Mouse (Mus musculus) lung, embryonic 14.5 days (tissue): Measurements from ENCODE around the gene Swi5. TPM values are rescaled to one million over a fixed set of nuclear protein-coding genes. Genes with fewer than 3 reads are reported as not detected.
A peak's percentile ranks its signal among the peaks of the same experiment; 100 is the strongest.

Experiments used
- ATAC-seq: fragments of 200-750 bp; cut with Nextera tagmentation; 2 replicates; pipeline ENCODE4 v1.8.0; 2017; ENCODE audit warnings: mild to moderate bottlenecking, moderate TSS enrichment, moderate library complexity; ENCODE audit not compliant: insufficient read depth
- DNase-seq: peaks from one replicate; pipeline ENCODE4 v3.0.0-alpha.2; 2015
- H3K27ac ChIP-seq: fragments of 300-500 bp; sonication (generic); 2 replicates; pipeline ENCODE4 v1.5.1; 2014; ENCODE audit warnings: low read depth, mild to moderate bottlenecking, moderate library complexity
- H3K27me3 ChIP-seq: fragments of 300-500 bp; sonication (generic); 2 replicates; pipeline ENCODE4 v1.6.1; 2014; ENCODE audit warnings: low read length, control low read depth; ENCODE audit not compliant: insufficient read depth
- H3K36me3 ChIP-seq: fragments of 300-500 bp; sonication (generic); 2 replicates; pipeline ENCODE4 v1.6.1; 2014; ENCODE audit warnings: control low read depth; ENCODE audit not compliant: insufficient read depth
- H3K4me1 ChIP-seq: fragments of 300-500 bp; sonication (generic); 2 replicates; pipeline ENCODE4 v1.6.1; 2014; ENCODE audit warnings: antibody characterized with exemption, control low read depth; ENCODE audit not compliant: insufficient read depth
- H3K4me2 ChIP-seq: fragments of 300-500 bp; sonication (generic); 2 replicates; pipeline ENCODE4 v1.6.1; 2014; ENCODE audit warnings: mild to moderate bottlenecking
- H3K4me3 ChIP-seq: fragments of 300-500 bp; sonication (generic); 2 replicates; pipeline ENCODE4 v1.5.1; 2014; ENCODE audit warnings: low read depth, low read length
- H3K9ac ChIP-seq: fragments of 300-500 bp; sonication (generic); 2 replicates; pipeline ENCODE4 v1.6.1; 2014
- H3K9me3 ChIP-seq: fragments of 300-500 bp; sonication (generic); 2 replicates; pipeline ENCODE4 v1.6.1; 2016; ENCODE audit warnings: low read depth, low read length, control low read depth
- CTCF ChIP-seq: IDR thresholded peaks from 2 replicates; pipeline ENCODE4 v1.5.1; 2016; ENCODE audit warnings: antibody characterized with exemption, low read depth
- WGBS: fragments of 180-500 bp; shearing (Covaris S2); extraction: QIAGEN DNeasy Blood & Tissue Kit; methylation state at CpG from one replicate; pipeline ENCODE4 v1.1.7; 2014; 5-methylcytosine and 5-hydroxymethylcytosine counted together
- polyA plus RNA-seq: library from polyadenylated mRNA; unstranded; fragments of >200 nt; fragmentation: Nextera tagmentation; extraction: Ambion mirVana; gene quantifications from 2 replicates; pipeline ENCODE4 v1.2.1, GENCODE M21; 2014

Swi5 gene
- polyA plus RNA-seq, 1 experiment from 2014 or later: 205 TPM

GRCm38 (mm10) chr2:32311443-32312317 is 23.8 kb upstream of the Swi5 start:
- H3K9ac ChIP-seq: peak overlapping the region; percentile 74
- peak; percentile 45 for TF ChIP-seq CTCF
- H3K4me3 ChIP-seq: peak overlapping the region; percentile 72
- no peak for DNase-seq
- H3K27me3 ChIP-seq: no peaks in the 10 kb centered on the region
- peaks cover 39% of the 10 kb centered on the region for H3K36me3 ChIP-seq
- no peaks in the 10 kb centered on the region for H3K9me3 ChIP-seq
- ATAC-seq: no peak
- H3K4me1 ChIP-seq: peaks cover 23% of the 10 kb centered on the region
- H3K27ac ChIP-seq: no peak overlapping the region; the same call in 1 of the 2 replicates
- peak overlapping the region; percentile 100 for H3K4me2 ChIP-seq
- WGBS: 6% methylated on average over 40 of the region's 42 CpGs

- Histone ChIP-seq H3K27ac (no peak overlapping the region; the same call in 1 of the 2 replicates), H3K36me3 (peaks cover 53% of the 10 kb centered on the region), H3K27me3 (no peaks in the 10 kb centered on the region), H3K9ac (peak overlapping the region; percentile 74; the same call in 1 of the 2 replicates), H3K4me2 (peak overlapping the region; percentile 100), H3K4me1 (peaks cover 12% of the 10 kb centered on the region), H3K9me3 (no peaks in the 10 kb centered on the region), H3K4me3 (no peak overlapping the region)
- no peak for TF ChIP-seq CTCF
- DNase-seq (no peak), ATAC-seq (no peak)
- 82% methylated on average over 18 of the region's 18 CpGs for WGBS
Measured at GRCm38 (mm10) chr2:32310096-32310845, 22.4 kb upstream of the Swi5 start.

GRCm38 (mm10) chr2:32308870-32309568 is 21.1 kb upstream of the Swi5 start:
- Histone ChIP-seq H3K4me3 (no peak overlapping the region), H3K9ac (no peak overlapping the region), H3K4me2 (no peak overlapping the region), H3K36me3 (peaks cover 65% of the 10 kb centered on the region), H3K27ac (no peak overlapping the region), H3K9me3 (no peaks in the 10 kb centered on the region), H3K27me3 (no peaks in the 10 kb centered on the region), H3K4me1 (peaks cover 7% of the 10 kb centered on the region)
- DNase-seq (no peak), ATAC-seq (no peak)
- WGBS: 80% methylated on average over 16 of the region's 16 CpGs
- TF ChIP-seq CTCF: no peak

- no peaks in the 10 kb centered on the region for H3K27me3 ChIP-seq
- no peak overlapping the region for H3K9ac ChIP-seq
- TF ChIP-seq CTCF: peak; percentile 91
- H3K4me2 ChIP-seq: no peak overlapping the region
- peaks cover 7% of the 10 kb centered on the region for H3K4me1 ChIP-seq
- WGBS: 44% methylated on average over 8 of the region's 8 CpGs
- peak; percentile 88 for DNase-seq
- no peak overlapping the region for H3K4me3 ChIP-seq
- no peak overlapping the region for H3K27ac ChIP-seq
- peaks cover 74% of the 10 kb centered on the region for H3K36me3 ChIP-seq
- no peak for ATAC-seq
- no peaks in the 10 kb centered on the region for H3K9me3 ChIP-seq
Measured at GRCm38 (mm10) chr2:32307941-32308760, 20.3 kb upstream of the Swi5 start.

GRCm38 (mm10) chr2:32307247-32307798 is 19.4 kb upstream of the Swi5 start:
- DNase-seq (no peak), ATAC-seq (no peak)
- H3K27me3 ChIP-seq: no peaks in the 10 kb centered on the region
- H3K9ac ChIP-seq: no peak overlapping the region
- no peak overlapping the region for H3K4me3 ChIP-seq
- no peak overlapping the region for H3K27ac ChIP-seq
- H3K4me2 ChIP-seq: no peak overlapping the region
- peaks cover 82% of the 10 kb centered on the region for H3K36me3 ChIP-seq
- H3K4me1 ChIP-seq: peaks cover 7% of the 10 kb centered on the region
- H3K9me3 ChIP-seq: no peaks in the 10 kb centered on the region
- WGBS: 77% methylated on average over 6 of the region's 6 CpGs
- TF ChIP-seq CTCF: no peak

- no peak for TF ChIP-seq CTCF
- WGBS: 86% methylated on average over 9 of the region's 9 CpGs
- H3K4me3 ChIP-seq: no peak overlapping the region
- peaks cover 4% of the 10 kb centered on the region; the same call in 1 of the 2 replicates for H3K4me1 ChIP-seq
- DNase-seq (no peak), ATAC-seq (no peak)
- no peak overlapping the region for H3K4me2 ChIP-seq
- H3K27ac ChIP-seq: no peak overlapping the region
- H3K9me3 ChIP-seq: no peaks in the 10 kb centered on the region
- no peak overlapping the region for H3K9ac ChIP-seq
- H3K27me3 ChIP-seq: no peaks in the 10 kb centered on the region
- H3K36me3 ChIP-seq: peaks cover 94% of the 10 kb centered on the region
Measured at GRCm38 (mm10) chr2:32306176-32306575, 18.3 kb upstream of the Swi5 start.
